ENCODE assay signal across 15 mouse cellular contexts in genomic region chr4:107380871-107381270, GRCm38 (mm10). TPM values are rescaled to one million over a fixed set of nuclear protein-coding genes. Genes with fewer than 3 reads are reported as not detected.
A peak's percentile ranks its signal among the peaks of the same experiment; 100 is the strongest.
DNase-seq lines count a peak whose midpoint lies in the region; TF ChIP-seq lines count a peak whose summit lies in the region.
"Had no signal": no experiment of that assay in that cellular context is flagged by ENCODE, and none has a peak within 500 bp of the region (broad histone marks: within the 10 kb centered on the region; RNA-seq: fewer than 3 reads in every experiment).

No protein-coding gene starts in this region.

- 62% methylated on average over 7 of the region's 7 CpGs for WGBS in kidney, adult 2 months

- H3K27ac ChIP-seq in kidney, adult 2 months (ENCODE audit: insufficient read depth, low read depth, low read length): no peak overlapping the region
- H3K27ac ChIP-seq: embryonic facial prominence, embryonic 10.5 days; forebrain, embryonic 15.5 days; heart, embryonic 13.5 days; hindbrain, embryonic 15.5 days had no signal

- no peak for TF ChIP-seq POLR2A in kidney, adult 2 months (IDR thresholded peaks at IDR 0.05; ENCODE audit: low read depth, low read length)

- H3K4me1 ChIP-seq in kidney, adult 2 months (ENCODE audit: control insufficient read depth, insufficient read depth, low read length): no peaks in the 10 kb centered on the region; the same call in 1 of the 2 replicates
- H3K4me1 ChIP-seq: embryonic facial prominence, embryonic 10.5 days; forebrain, embryonic 15.5 days; heart, embryonic 13.5 days; hindbrain, embryonic 15.5 days had no signal

- no peak overlapping the region for H3K4me3 ChIP-seq in kidney, adult 2 months (ENCODE audit: insufficient read depth, low read depth, low read length)
- H3K4me3 ChIP-seq: embryonic facial prominence, embryonic 10.5 days; forebrain, embryonic 15.5 days; heart, embryonic 13.5 days; hindbrain, embryonic 15.5 days had no signal

- H3K27me3 ChIP-seq in kidney, adult 2 months (replicated peaks; ENCODE audit: control insufficient read depth, insufficient read depth, low read length): no peaks in the 10 kb centered on the region
- H3K27me3 ChIP-seq: forebrain, embryonic 15.5 days; heart, embryonic 13.5 days; hindbrain, embryonic 15.5 days had no signal

- TF ChIP-seq CTCF in kidney, adult 2 months (conservative IDR thresholded peaks at IDR 0.05; ENCODE audit: insufficient read depth, insufficient read length, low read depth, low read length): no peak

- no peaks in the 10 kb centered on the region for H3K36me3 ChIP-seq in kidney, adult 2 months (ENCODE audit: control insufficient read depth, insufficient read depth, low read length)

- peak; percentile 58 for DNase-seq in kidney, adult 2 months
- no peak for DNase-seq in kidney, adult 11 months
- DNase-seq in adipocyte (ENCODE audit: low spot score): peak; percentile 71
- DNase-seq in kidney, postnatal 25 days: peak; percentile 40 to 61
- DNase-seq in cerebellum, adult 8-10 months: no peak
- no peak for DNase-seq in ovary, postnatal 14 days (ENCODE audit: low spot score)
- DNase-seq: cerebellum, adult 18-20 months; cerebellum, postnatal 10 days; gastrocnemius, postnatal 36 days; heart, adult 11 months; heart, postnatal 36 days had no signal

RNA-seq across cellular contexts. Expression of gene Ndc1, which starts 13.3 kb away (rescaled TPM):
- 11.3 and 16.1 TPM in 2 replicates for polyA plus RNA-seq in kidney, adult 2 months (2012; rRNA removed)

RNA-seq across cellular contexts. Expression of gene Glis1, which starts 53.5 kb away (rescaled TPM):
- 15.2 and 19.7 TPM in 2 replicates for polyA plus RNA-seq in kidney, adult 2 months (2012; rRNA removed)

Comparison
In these comparisons a context has a peak if more than half of its experiments do, and no peak if none do; other contexts are left out.
1. DNase-seq: peak in kidney, adult 2 months (single experiment), adipocyte (single experiment) and kidney, postnatal 25 days (2 of 2); none in kidney, adult 11 months (single experiment), cerebellum, adult 8-10 months (single experiment) and ovary, postnatal 14 days (single experiment).